Mouse (Mus musculus) liver, adult 2 months (tissue): ENCODE measurements at regions not wholly inside any gene's neighbourhood (a gene's known extent, or its start where the extent isn't known, plus 50 kb on each side); places are given as distances from the start of the nearest gene placed in this dataset.

Experiments used
- DNase-seq: peaks from one replicate; pipeline ENCODE4 v3.0.0-alpha.2; 2011; ENCODE audit warnings: low read depth, low spot score; ENCODE audit errors: extremely low read depth
- H3K27ac ChIP-seq: fragments of 200-500 bp; replicated peaks from 2 replicates; pipeline ENCODE4 v1.5.1; 2012; ENCODE audit warnings: low read depth, mild to moderate bottlenecking, control low read depth, inconsistent platforms, low read length; ENCODE audit not compliant: insufficient read depth
- H3K27me3 ChIP-seq: fragments of 200-500 bp; 2 replicates; pipeline ENCODE4 v1.6.1; 2012; ENCODE audit warnings: mild to moderate bottlenecking, moderate library complexity, low read length, inconsistent platforms; ENCODE audit not compliant: control insufficient read depth, insufficient read depth
- H3K36me3 ChIP-seq: fragments of 200-500 bp; 2 replicates; pipeline ENCODE4 v1.6.1; 2012; ENCODE audit warnings: low read length, inconsistent platforms; ENCODE audit not compliant: control insufficient read depth, insufficient read depth
- H3K4me1 ChIP-seq: fragments of 200-500 bp; 2 replicates; pipeline ENCODE4 v1.6.1; 2011; ENCODE audit warnings: low read length; ENCODE audit not compliant: control insufficient read depth, insufficient read depth
- H3K4me3 ChIP-seq: fragments of 200-500 bp; 2 replicates; pipeline ENCODE4 v1.5.1; 2011; ENCODE audit warnings: low read depth, mild to moderate bottlenecking, control low read depth, low read length, moderate library complexity; ENCODE audit not compliant: insufficient read depth
- H3K79me2 ChIP-seq: fragments of 200-500 bp; 2 replicates; pipeline ENCODE4 v1.6.1; 2012; ENCODE audit warnings: inconsistent platforms, mild to moderate bottlenecking, low read length, moderate library complexity; ENCODE audit not compliant: control insufficient read depth, insufficient read depth
- H3K9ac ChIP-seq: fragments of 200-500 bp; 2 replicates; pipeline ENCODE4 v1.6.1; 2012; ENCODE audit warnings: low read depth, mild to moderate bottlenecking, control low read depth, inconsistent platforms, low read length
- CTCF ChIP-seq: fragments of 200-500 bp; IDR thresholded peaks from 2 replicates; pipeline ENCODE4 v1.5.1; 2011; ENCODE audit warnings: low read depth, low read length, control low read depth
- POLR2A ChIP-seq: fragments of 200-500 bp; IDR thresholded peaks from 2 replicates; pipeline ENCODE4 v1.6.1; 2011; ENCODE audit warnings: low read length, control low read depth; ENCODE audit not compliant: insufficient read depth; ENCODE audit errors: extremely low read depth
- WGBS: fragments of 180-500 bp; shearing (Covaris S2); methylation state at CpG from one replicate; pipeline ENCODE4 v1.1.7; 2018; 5-methylcytosine and 5-hydroxymethylcytosine counted together

GRCm38 (mm10) chr13:44155956-44156355, 371.4 kb downstream of the Cd83 start:
- H3K4me1 ChIP-seq = no peaks in the 10 kb centered on the region
- WGBS = 86% methylated on average over 4 of the region's 4 CpGs
- no peak for TF ChIP-seq POLR2A
- no peak for TF ChIP-seq CTCF

GRCm38 (mm10) chr13:44156546-44156945, 372.0 kb downstream of the Cd83 start:
- 80% methylated on average over 3 of the region's 3 CpGs for WGBS
- Histone ChIP-seq H3K79me2 (no peaks in the 10 kb centered on the region), H3K4me1 (no peaks in the 10 kb centered on the region), H3K4me3 (no peak overlapping the region), H3K9ac (no peak overlapping the region), H3K36me3 (no peaks in the 10 kb centered on the region), H3K27me3 (no peaks in the 10 kb centered on the region), H3K27ac (no peak overlapping the region)
- TF ChIP-seq CTCF = no peak
- no peak for TF ChIP-seq POLR2A
- no peak for DNase-seq

More at GRCm38 (mm10) chr13:44155956-44156355, 371.4 kb downstream of the Cd83 start:
- no peak for DNase-seq
- no peaks in the 10 kb centered on the region for H3K36me3 ChIP-seq
- H3K79me2 ChIP-seq = no peaks in the 10 kb centered on the region
- H3K9ac ChIP-seq = no peak overlapping the region
- no peak overlapping the region for H3K4me3 ChIP-seq
- H3K27me3 ChIP-seq = no peaks in the 10 kb centered on the region
- H3K27ac ChIP-seq = no peak overlapping the region

GRCm38 (mm10) chr13:44157236-44157635, 372.7 kb downstream of the Cd83 start:
- 71% methylated on average over 4 of the region's 4 CpGs for WGBS
- Histone ChIP-seq H3K4me3 (no peak overlapping the region), H3K27ac (no peak overlapping the region), H3K4me1 (no peaks in the 10 kb centered on the region), H3K9ac (no peak overlapping the region), H3K79me2 (no peaks in the 10 kb centered on the region), H3K27me3 (no peaks in the 10 kb centered on the region), H3K36me3 (no peaks in the 10 kb centered on the region)
- DNase-seq = no peak
- TF ChIP-seq CTCF (no peak), POLR2A (no peak)

- Histone ChIP-seq H3K27ac (no peak overlapping the region), H3K9ac (no peak overlapping the region), H3K79me2 (no peaks in the 10 kb centered on the region), H3K36me3 (no peaks in the 10 kb centered on the region), H3K4me1 (no peaks in the 10 kb centered on the region), H3K27me3 (no peaks in the 10 kb centered on the region), H3K4me3 (no peak overlapping the region)
- WGBS = 94% methylated on average over 6 of the region's 6 CpGs
- DNase-seq = no peak
- TF ChIP-seq POLR2A (no peak), CTCF (no peak)
These were observed 373.8 kb downstream of the Cd83 start for GRCm38 (mm10) chr13:44158364-44158763.

GRCm38 (mm10) chr13:44159346-44159745, 374.8 kb downstream of the Cd83 start:
- TF ChIP-seq CTCF = no peak
- no peak for TF ChIP-seq POLR2A
- Histone ChIP-seq H3K27me3 (no peaks in the 10 kb centered on the region), H3K27ac (no peak overlapping the region), H3K36me3 (no peaks in the 10 kb centered on the region), H3K4me3 (no peak overlapping the region), H3K9ac (no peak overlapping the region), H3K79me2 (no peaks in the 10 kb centered on the region), H3K4me1 (no peaks in the 10 kb centered on the region)
- no peak for DNase-seq
- WGBS = 96% methylated on average over 2 of the region's 2 CpGs

GRCm38 (mm10) chr13:44164746-44165145, 380.2 kb downstream of the Cd83 start:
- Histone ChIP-seq H3K27ac (no peak overlapping the region; the same call in 1 of the 2 replicates), H3K4me1 (no peaks in the 10 kb centered on the region), H3K27me3 (no peaks in the 10 kb centered on the region), H3K9ac (no peak overlapping the region), H3K79me2 (no peaks in the 10 kb centered on the region), H3K36me3 (no peaks in the 10 kb centered on the region), H3K4me3 (no peak overlapping the region)
- TF ChIP-seq CTCF (no peak), POLR2A (no peak)
- no peak for DNase-seq
